Mouse (Mus musculus): ENCODE results near the gene Prkar1b. TPM values are rescaled to one million over a fixed set of nuclear protein-coding genes. Genes with fewer than 3 reads are reported as not detected.

The Prkar1b gene
- polyA plus RNA-seq, 1 experiment, result 3.8 TPM

GRCm38 (mm10) chr5:139091713-139092112, 58.1 kb downstream of the Prkar1b start:
- no peak overlapping the region for H3K27ac ChIP-seq (ENCODE audit: insufficient read depth, low read depth, low read length)
- 83% methylated on average over 3 of the region's 3 CpGs for WGBS
- no peaks in the 10 kb centered on the region for H3K27me3 ChIP-seq (ENCODE audit: control insufficient read depth, insufficient read depth, low read length)
- H3K36me3 ChIP-seq (ENCODE audit: control insufficient read depth, insufficient read depth, low read length), result no peaks in the 10 kb centered on the region
- H3K4me1 ChIP-seq (ENCODE audit: control insufficient read depth, insufficient read depth, insufficient read length, low read length), result no peaks in the 10 kb centered on the region; the same call in 1 of the 2 replicates
- TF ChIP-seq POLR2A (IDR thresholded peaks at IDR 0.05; ENCODE audit: low read depth, low read length) (no peak), CTCF (IDR thresholded peaks at IDR 0.05; ENCODE audit: extremely low read depth, insufficient read length, insufficient replicate concordance, low read depth, low read length) (no peak)
- H3K4me3 ChIP-seq (ENCODE audit: low read depth, low read length), result no peak overlapping the region

GRCm38 (mm10) chr5:139090162-139090561, 59.6 kb downstream of the Prkar1b start:
- H3K4me1 ChIP-seq (ENCODE audit: control insufficient read depth, insufficient read depth, insufficient read length, low read length), result no peaks in the 10 kb centered on the region; the same call in 1 of the 2 replicates
- no peak overlapping the region for H3K4me3 ChIP-seq (ENCODE audit: low read depth, low read length)
- no peak overlapping the region for H3K27ac ChIP-seq (ENCODE audit: insufficient read depth, low read depth, low read length)
- no peaks in the 10 kb centered on the region for H3K36me3 ChIP-seq (ENCODE audit: control insufficient read depth, insufficient read depth, low read length)
- no peaks in the 10 kb centered on the region for H3K27me3 ChIP-seq (ENCODE audit: control insufficient read depth, insufficient read depth, low read length)
- 80% methylated on average over 1 of the region's 1 CpGs for WGBS
- TF ChIP-seq CTCF (IDR thresholded peaks at IDR 0.05; ENCODE audit: extremely low read depth, insufficient read length, insufficient replicate concordance, low read depth, low read length), result no peak
- no peak for TF ChIP-seq POLR2A (IDR thresholded peaks at IDR 0.05; ENCODE audit: low read depth, low read length)

- Histone ChIP-seq H3K4me1 (ENCODE audit: control insufficient read depth, insufficient read depth, insufficient read length, low read length) (peaks cover 9% of the 10 kb centered on the region), H3K27me3 (ENCODE audit: control insufficient read depth, insufficient read depth, low read length) (no peaks in the 10 kb centered on the region), H3K36me3 (ENCODE audit: control insufficient read depth, insufficient read depth, low read length) (no peaks in the 10 kb centered on the region), H3K27ac (ENCODE audit: insufficient read depth, low read depth, low read length) (no peak overlapping the region), H3K4me3 (ENCODE audit: low read depth, low read length) (no peak overlapping the region)
- TF ChIP-seq POLR2A (IDR thresholded peaks at IDR 0.05; ENCODE audit: low read depth, low read length) (no peak), CTCF (IDR thresholded peaks at IDR 0.05; ENCODE audit: extremely low read depth, insufficient read length, insufficient replicate concordance, low read depth, low read length) (peak; percentile 53; the same call in 1 of the 2 replicates)
- 86% methylated on average over 5 of the region's 5 CpGs for WGBS
Observed at GRCm38 (mm10) chr5:139088173-139088572, 61.6 kb downstream of the Prkar1b start.

GRCm38 (mm10) chr5:139084831-139085519, 64.8 kb downstream of the Prkar1b start:
- Histone ChIP-seq H3K4me1 (ENCODE audit: control insufficient read depth, insufficient read depth, insufficient read length, low read length) (peaks cover 9% of the 10 kb centered on the region), H3K27me3 (ENCODE audit: control insufficient read depth, insufficient read depth, low read length) (no peaks in the 10 kb centered on the region), H3K36me3 (ENCODE audit: control insufficient read depth, insufficient read depth, low read length) (no peaks in the 10 kb centered on the region), H3K4me3 (ENCODE audit: low read depth, low read length) (no peak overlapping the region), H3K27ac (ENCODE audit: insufficient read depth, low read depth, low read length) (no peak overlapping the region)
- 67% methylated on average over 7 of the region's 7 CpGs for WGBS
- peak; percentile 55; the same call in 1 of the 2 replicates for TF ChIP-seq CTCF (IDR thresholded peaks at IDR 0.05; ENCODE audit: extremely low read depth, insufficient read length, insufficient replicate concordance, low read depth, low read length)
- no peak for TF ChIP-seq POLR2A (IDR thresholded peaks at IDR 0.05; ENCODE audit: low read depth, low read length)

- Histone ChIP-seq H3K4me3 (ENCODE audit: low read depth, low read length) (no peak overlapping the region), H3K36me3 (ENCODE audit: control insufficient read depth, insufficient read depth, low read length) (no peaks in the 10 kb centered on the region), H3K27ac (ENCODE audit: insufficient read depth, low read depth, low read length) (no peak overlapping the region), H3K27me3 (ENCODE audit: control insufficient read depth, insufficient read depth, low read length) (no peaks in the 10 kb centered on the region), H3K4me1 (ENCODE audit: control insufficient read depth, insufficient read depth, insufficient read length, low read length) (peaks cover 9% of the 10 kb centered on the region; the same call in 1 of the 2 replicates)
- 83% methylated on average over 6 of the region's 6 CpGs for WGBS
- TF ChIP-seq CTCF (IDR thresholded peaks at IDR 0.05; ENCODE audit: extremely low read depth, insufficient read length, insufficient replicate concordance, low read depth, low read length) (no peak), POLR2A (IDR thresholded peaks at IDR 0.05; ENCODE audit: low read depth, low read length) (no peak)
Observed at GRCm38 (mm10) chr5:139084302-139084701, 65.5 kb downstream of the Prkar1b start.

- WGBS, result 47% methylated on average over 4 of the region's 4 CpGs
- Histone ChIP-seq H3K36me3 (ENCODE audit: control insufficient read depth, insufficient read depth, low read length) (no peaks in the 10 kb centered on the region), H3K4me3 (ENCODE audit: low read depth, low read length) (no peak overlapping the region), H3K4me1 (ENCODE audit: control insufficient read depth, insufficient read depth, insufficient read length, low read length) (peaks cover 9% of the 10 kb centered on the region; the same call in 1 of the 2 replicates), H3K27ac (ENCODE audit: insufficient read depth, low read depth, low read length) (no peak overlapping the region), H3K27me3 (ENCODE audit: control insufficient read depth, insufficient read depth, low read length) (no peaks in the 10 kb centered on the region)
- no peak for TF ChIP-seq POLR2A (IDR thresholded peaks at IDR 0.05; ENCODE audit: low read depth, low read length)
- TF ChIP-seq CTCF (IDR thresholded peaks at IDR 0.05; ENCODE audit: extremely low read depth, insufficient read length, insufficient replicate concordance, low read depth, low read length), result no peak
Observed at GRCm38 (mm10) chr5:139083841-139084240, 66.0 kb downstream of the Prkar1b start.

GRCm38 (mm10) chr5:139081370-139081769, 68.4 kb downstream of the Prkar1b start:
- no peaks in the 10 kb centered on the region for H3K27me3 ChIP-seq (ENCODE audit: control insufficient read depth, insufficient read depth, low read length)
- 52% methylated on average over 6 of the region's 6 CpGs for WGBS
- H3K4me3 ChIP-seq (ENCODE audit: low read depth, low read length), result no peak overlapping the region
- H3K4me1 ChIP-seq (ENCODE audit: control insufficient read depth, insufficient read depth, insufficient read length, low read length), result peaks cover 9% of the 10 kb centered on the region; the same call in 1 of the 2 replicates
- H3K36me3 ChIP-seq (ENCODE audit: control insufficient read depth, insufficient read depth, low read length), result no peaks in the 10 kb centered on the region
- no peak overlapping the region for H3K27ac ChIP-seq (ENCODE audit: insufficient read depth, low read depth, low read length)
- no peak for TF ChIP-seq CTCF (IDR thresholded peaks at IDR 0.05; ENCODE audit: extremely low read depth, insufficient read length, insufficient replicate concordance, low read depth, low read length)
- TF ChIP-seq POLR2A (IDR thresholded peaks at IDR 0.05; ENCODE audit: low read depth, low read length), result no peak

All from small intestine, adult 2 months (tissue).